Mouse (Mus musculus): Measurements from ENCODE around the gene Neu3.

DNA sequence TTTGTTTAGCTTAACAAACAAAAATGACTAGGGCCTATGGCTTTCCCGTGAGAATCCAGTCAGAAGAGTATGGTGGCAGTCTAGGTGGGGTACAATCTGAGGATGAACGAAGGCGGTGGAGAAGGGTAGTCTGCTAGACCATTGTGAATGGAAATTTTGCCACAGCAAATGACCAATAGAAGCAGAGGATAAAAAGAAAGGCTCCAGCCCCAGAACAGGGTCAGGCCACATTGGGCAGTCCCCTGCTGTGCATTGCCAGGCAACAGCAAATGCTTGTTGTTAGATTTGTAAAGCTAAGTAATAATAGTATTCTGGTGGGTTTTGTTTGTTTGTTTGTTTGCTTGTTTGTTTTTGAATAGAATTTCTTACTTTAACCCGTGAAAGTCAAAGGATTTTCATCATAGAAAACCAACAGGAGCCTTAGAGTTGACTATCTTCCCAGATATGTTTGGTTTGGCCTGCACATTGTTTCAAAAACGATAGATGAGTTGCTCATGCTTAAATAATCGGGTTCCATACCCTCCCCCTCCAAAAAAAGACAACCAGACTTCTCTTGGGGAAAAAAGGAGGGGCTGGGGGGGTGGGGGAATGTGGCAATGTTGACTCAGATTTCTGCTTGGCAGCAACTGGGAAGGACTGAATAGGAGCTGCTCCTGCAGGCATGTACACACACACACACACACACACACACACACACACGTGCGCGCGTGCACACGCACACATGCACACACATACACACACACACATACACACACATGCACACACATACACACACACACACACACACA lies 36.2 kb upstream of the Neu3 start:
- TF ChIP-seq CTCF (IDR thresholded peaks at IDR 0.05; ENCODE audit: low read depth, low read length), result no peak
- no peak for TF ChIP-seq GATA1 (IDR thresholded peaks at IDR 0.05; ENCODE audit: borderline replicate concordance, low read length)
- TF ChIP-seq GATA2 (IDR thresholded peaks at IDR 0.05; ENCODE audit: borderline replicate concordance, low read depth, low read length), result no peak
- no peak for TF ChIP-seq TAL1 (conservative IDR thresholded peaks at IDR 0.05; ENCODE audit: low read depth, low read length)

Measured in G1E (cell line).